Mouse (Mus musculus): Measurements from ENCODE around the gene Papss1. TPM values are rescaled to one million over a fixed set of nuclear protein-coding genes. Genes with fewer than 3 reads are reported as not detected.

The Papss1 gene
- polyA plus RNA-seq, 1 experiment from 2014 or later, result 48.2 TPM

GRCm38 (mm10) chr3:131594361-131594760, 29.8 kb downstream of the Papss1 start:
- Histone ChIP-seq H3K4me1 (no peaks in the 10 kb centered on the region), H3K36me3 (peaks cover 35% of the 10 kb centered on the region), H3K27me3 (ENCODE audit: insufficient read depth, poor library complexity, severe bottlenecking) (no peaks in the 10 kb centered on the region), H3K27ac (no peak overlapping the region), H3K4me3 (no peak overlapping the region), H3K9me3 (no peaks in the 10 kb centered on the region)
- 94% methylated on average over 11 of the region's 11 CpGs for WGBS
- no peak for DNase-seq (ENCODE audit: low spot score)

GRCm38 (mm10) chr3:131595546-131596245, 31.1 kb downstream of the Papss1 start:
- Histone ChIP-seq H3K9me3 (no peaks in the 10 kb centered on the region), H3K36me3 (peaks cover 31% of the 10 kb centered on the region), H3K27me3 (ENCODE audit: insufficient read depth, poor library complexity, severe bottlenecking) (no peaks in the 10 kb centered on the region), H3K4me1 (no peaks in the 10 kb centered on the region), H3K4me3 (no peak overlapping the region), H3K27ac (no peak overlapping the region)
- no peak for DNase-seq (ENCODE audit: low spot score)
- whole genome bisulfite sequencing, result 88% methylated on average over 14 of the region's 14 CpGs

- no peaks in the 10 kb centered on the region for H3K4me1 ChIP-seq
- no peaks in the 10 kb centered on the region for H3K27me3 ChIP-seq (ENCODE audit: insufficient read depth, poor library complexity, severe bottlenecking)
- no peak for DNase-seq (ENCODE audit: low spot score)
- peaks cover 26% of the 10 kb centered on the region for H3K36me3 ChIP-seq
- 88% methylated on average over 11 of the region's 11 CpGs for WGBS
- H3K9me3 ChIP-seq, result no peaks in the 10 kb centered on the region
- H3K4me3 ChIP-seq, result no peak overlapping the region
- H3K27ac ChIP-seq, result no peak overlapping the region
Measured at GRCm38 (mm10) chr3:131600726-131601125, 36.2 kb downstream of the Papss1 start.

GRCm38 (mm10) chr3:131601366-131601765, 36.8 kb downstream of the Papss1 start:
- Histone ChIP-seq H3K27me3 (ENCODE audit: insufficient read depth, poor library complexity, severe bottlenecking) (no peaks in the 10 kb centered on the region), H3K4me1 (no peaks in the 10 kb centered on the region), H3K4me3 (no peak overlapping the region), H3K27ac (no peak overlapping the region), H3K36me3 (peaks cover 32% of the 10 kb centered on the region), H3K9me3 (no peaks in the 10 kb centered on the region)
- DNase-seq (ENCODE audit: low spot score), result no peak
- 86% methylated on average over 1 of the region's 1 CpGs for WGBS

GRCm38 (mm10) chr3:131602995-131603414, 38.4 kb downstream of the Papss1 start:
- Histone ChIP-seq H3K36me3 (peaks cover 37% of the 10 kb centered on the region), H3K4me3 (no peak overlapping the region), H3K27ac (no peak overlapping the region), H3K27me3 (ENCODE audit: insufficient read depth, poor library complexity, severe bottlenecking) (no peaks in the 10 kb centered on the region), H3K4me1 (no peaks in the 10 kb centered on the region), H3K9me3 (no peaks in the 10 kb centered on the region)
- DNase-seq (ENCODE audit: low spot score), result no peak
- 84% methylated on average over 4 of the region's 4 CpGs for WGBS

- no peak for DNase-seq (ENCODE audit: low spot score)
- H3K9me3 ChIP-seq, result no peaks in the 10 kb centered on the region
- H3K4me1 ChIP-seq, result peaks cover 3% of the 10 kb centered on the region; the same call in 1 of the 2 replicates
- WGBS, result 89% methylated on average over 6 of the region's 6 CpGs
- no peak overlapping the region for H3K27ac ChIP-seq
- peaks cover 50% of the 10 kb centered on the region for H3K36me3 ChIP-seq
- no peaks in the 10 kb centered on the region for H3K27me3 ChIP-seq (ENCODE audit: insufficient read depth, poor library complexity, severe bottlenecking)
- no peak overlapping the region for H3K4me3 ChIP-seq
Measured at GRCm38 (mm10) chr3:131608112-131608511, 43.5 kb downstream of the Papss1 start.

- no peak overlapping the region for H3K4me3 ChIP-seq
- no peaks in the 10 kb centered on the region for H3K27me3 ChIP-seq (ENCODE audit: insufficient read depth, poor library complexity, severe bottlenecking)
- no peaks in the 10 kb centered on the region for H3K9me3 ChIP-seq
- 88% methylated on average over 4 of the region's 4 CpGs for WGBS
- no peak overlapping the region for H3K27ac ChIP-seq
- H3K36me3 ChIP-seq, result peaks cover 48% of the 10 kb centered on the region
- no peak for DNase-seq (ENCODE audit: low spot score)
- H3K4me1 ChIP-seq, result peaks cover 3% of the 10 kb centered on the region; the same call in 1 of the 2 replicates
Measured at GRCm38 (mm10) chr3:131609651-131610050, 45.1 kb downstream of the Papss1 start.

- WGBS, result 62% methylated on average over 6 of the region's 6 CpGs
- Histone ChIP-seq H3K9me3 (no peaks in the 10 kb centered on the region), H3K4me3 (no peak overlapping the region), H3K36me3 (peaks cover 46% of the 10 kb centered on the region), H3K4me1 (peaks cover 3% of the 10 kb centered on the region; the same call in 1 of the 2 replicates), H3K27ac (no peak overlapping the region), H3K27me3 (ENCODE audit: insufficient read depth, poor library complexity, severe bottlenecking) (no peaks in the 10 kb centered on the region)
- no peak for DNase-seq (ENCODE audit: low spot score)
Measured at GRCm38 (mm10) chr3:131610595-131610994, 46.0 kb downstream of the Papss1 start.

- H3K27me3 ChIP-seq (ENCODE audit: insufficient read depth, poor library complexity, severe bottlenecking), result no peaks in the 10 kb centered on the region
- WGBS, result 65% methylated on average over 5 of the region's 5 CpGs
- no peak overlapping the region for H3K27ac ChIP-seq
- peaks cover 34% of the 10 kb centered on the region for H3K36me3 ChIP-seq
- H3K9me3 ChIP-seq, result no peaks in the 10 kb centered on the region
- DNase-seq (ENCODE audit: low spot score), result no peak
- H3K4me3 ChIP-seq, result no peak overlapping the region
- H3K4me1 ChIP-seq, result peaks cover 3% of the 10 kb centered on the region; the same call in 1 of the 2 replicates
Measured at GRCm38 (mm10) chr3:131612847-131613246, 48.3 kb downstream of the Papss1 start.

- no peak overlapping the region for H3K27ac ChIP-seq
- peaks cover 3% of the 10 kb centered on the region; the same call in 1 of the 2 replicates for H3K4me1 ChIP-seq
- no peak overlapping the region for H3K4me3 ChIP-seq
- no peak for DNase-seq (ENCODE audit: low spot score)
- peaks cover 32% of the 10 kb centered on the region for H3K36me3 ChIP-seq
- WGBS, result 82% methylated on average over 8 of the region's 8 CpGs
- H3K9me3 ChIP-seq, result no peaks in the 10 kb centered on the region
- no peaks in the 10 kb centered on the region for H3K27me3 ChIP-seq (ENCODE audit: insufficient read depth, poor library complexity, severe bottlenecking)
Measured at GRCm38 (mm10) chr3:131614056-131614455, 49.5 kb downstream of the Papss1 start.

GRCm38 (mm10) chr3:131618580-131619338, 54.2 kb downstream of the Papss1 start:
- Histone ChIP-seq H3K9me3 (no peaks in the 10 kb centered on the region), H3K27me3 (ENCODE audit: insufficient read depth, poor library complexity, severe bottlenecking) (no peaks in the 10 kb centered on the region), H3K27ac (no peak overlapping the region), H3K4me1 (no peaks in the 10 kb centered on the region), H3K4me3 (no peak overlapping the region), H3K36me3 (peaks cover 22% of the 10 kb centered on the region)
- DNase-seq (ENCODE audit: low spot score), result no peak
- WGBS, result 92% methylated on average over 18 of the region's 18 CpGs

GRCm38 (mm10) chr3:131623208-131623607, 58.6 kb downstream of the Papss1 start:
- no peak for DNase-seq (ENCODE audit: low spot score)
- Histone ChIP-seq H3K36me3 (peaks cover 28% of the 10 kb centered on the region), H3K4me3 (no peak overlapping the region), H3K27ac (no peak overlapping the region), H3K9me3 (no peaks in the 10 kb centered on the region), H3K4me1 (no peaks in the 10 kb centered on the region), H3K27me3 (ENCODE audit: insufficient read depth, poor library complexity, severe bottlenecking) (no peaks in the 10 kb centered on the region)
- 94% methylated on average over 1 of the region's 1 CpGs for WGBS

GRCm38 (mm10) chr3:131624063-131624462, 59.5 kb downstream of the Papss1 start:
- no peak overlapping the region for H3K4me3 ChIP-seq
- no peaks in the 10 kb centered on the region for H3K9me3 ChIP-seq
- peaks cover 19% of the 10 kb centered on the region for H3K36me3 ChIP-seq
- DNase-seq (ENCODE audit: low spot score), result no peak
- H3K27ac ChIP-seq, result no peak overlapping the region
- H3K4me1 ChIP-seq, result no peaks in the 10 kb centered on the region
- no peaks in the 10 kb centered on the region for H3K27me3 ChIP-seq (ENCODE audit: insufficient read depth, poor library complexity, severe bottlenecking)
- WGBS, result 92% methylated on average over 9 of the region's 9 CpGs
